Mouse (Mus musculus) frontal cortex, postnatal 36 days (tissue): ENCODE measurements at regions not wholly inside any gene's neighbourhood (a gene's known extent, or its start where the extent isn't known, plus 50 kb on each side); places are given as distances from the start of the nearest gene placed in this dataset.
A peak's percentile ranks its signal among the peaks of the same experiment; 100 is the strongest.

ENCODE experiments used
- DNase-seq, 2 experiments: peaks; one replicate each; pipeline ENCODE4 v3.0.0; 2022; ENCODE audit warnings: low spot score in 2 of 2

- no peak for DNase-seq
Measured at GRCm38 (mm10) chr14:105576266-105576665, 317.9 kb downstream of the Ndfip2 start.

DNA sequence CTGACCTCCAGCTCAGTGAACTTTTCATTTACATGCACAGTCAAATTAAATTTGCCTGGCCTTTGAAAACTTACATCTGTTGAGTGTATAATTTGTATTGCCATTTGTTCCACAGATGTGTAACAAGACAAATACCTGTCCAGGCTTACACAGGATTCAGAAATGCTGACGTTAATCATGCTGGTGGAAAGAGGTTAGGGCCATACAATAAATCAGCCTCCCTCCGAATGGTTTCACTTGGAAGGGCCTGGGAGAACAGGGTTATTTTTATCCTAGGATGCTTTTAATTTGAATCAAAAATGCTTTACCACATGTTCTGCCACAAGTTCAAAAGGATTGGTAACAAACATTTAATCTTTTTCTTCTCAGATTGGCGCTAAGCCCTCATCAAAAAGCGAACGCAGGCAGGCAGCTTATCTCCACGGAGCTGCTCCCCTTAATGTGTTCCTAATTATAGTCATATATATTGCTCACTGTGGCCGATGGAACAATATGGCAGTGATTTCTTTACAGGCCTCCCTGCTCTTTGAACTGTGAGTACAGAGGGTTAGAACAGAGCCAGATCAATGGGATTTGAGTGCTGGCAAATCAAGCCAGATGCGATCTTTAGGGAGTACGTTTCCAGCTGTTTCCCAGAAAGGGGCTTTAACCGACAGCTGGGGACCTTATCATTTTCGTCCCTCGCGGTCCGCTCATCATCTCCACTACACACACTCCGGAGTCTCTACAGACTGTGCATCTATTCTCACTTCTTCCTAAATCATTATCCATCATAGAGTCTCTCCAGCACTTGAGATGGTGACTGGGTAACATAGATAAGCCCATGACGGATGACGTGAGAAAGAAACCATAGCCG lies 313.9 kb downstream of the Ndfip2 start:
- DNase-seq, result no peak

GRCm38 (mm10) chr14:105570156-105570555 lies 311.8 kb downstream of the Ndfip2 start:
- no peak for DNase-seq

DNA sequence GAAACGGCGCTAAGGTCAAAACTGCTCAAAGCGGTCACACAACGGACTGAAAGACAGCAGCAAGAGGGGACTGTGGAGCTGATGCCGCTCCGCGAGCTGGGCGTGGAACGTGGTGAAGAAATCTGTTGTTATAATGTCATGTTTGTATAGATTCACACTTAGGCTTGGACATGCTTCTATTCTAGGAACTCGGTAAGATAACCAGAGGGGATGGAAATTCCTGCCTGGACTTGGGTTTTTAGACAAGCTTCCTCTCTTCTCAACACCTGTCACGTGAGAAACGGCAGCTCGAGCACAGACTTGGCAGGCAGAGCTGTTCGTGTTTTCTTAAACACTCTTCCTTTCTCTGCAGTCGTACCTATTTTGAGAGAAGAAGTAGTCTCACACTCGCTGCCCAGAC lies 307.5 kb downstream of the Ndfip2 start:
- peak; percentile 41 to 70 for DNase-seq

GRCm38 (mm10) chr14:105562843-105563242 lies 304.5 kb downstream of the Ndfip2 start:
- peak in 1 of 2 experiments; percentile 27 for DNase-seq

DNA sequence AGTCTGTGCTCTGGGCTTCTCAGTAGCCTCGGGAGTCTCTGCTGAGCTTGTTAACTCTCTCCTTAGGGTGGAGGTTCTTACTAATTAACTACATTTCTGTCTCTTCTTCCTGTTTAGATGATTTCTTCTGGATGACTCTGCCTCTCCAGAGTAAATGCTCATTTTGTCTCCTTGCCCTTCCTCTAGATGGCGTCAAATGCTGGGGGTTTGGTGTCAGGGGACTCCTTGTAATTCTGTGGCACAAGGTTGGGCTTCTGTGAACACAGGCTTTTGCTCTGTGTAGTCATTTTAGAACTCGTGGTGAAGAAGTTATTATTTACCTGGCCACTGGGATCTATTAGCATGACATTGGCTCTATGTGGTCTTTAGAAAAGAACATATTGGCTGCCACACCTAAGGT lies 298.4 kb downstream of the Ndfip2 start:
- no peak for DNase-seq

DNA sequence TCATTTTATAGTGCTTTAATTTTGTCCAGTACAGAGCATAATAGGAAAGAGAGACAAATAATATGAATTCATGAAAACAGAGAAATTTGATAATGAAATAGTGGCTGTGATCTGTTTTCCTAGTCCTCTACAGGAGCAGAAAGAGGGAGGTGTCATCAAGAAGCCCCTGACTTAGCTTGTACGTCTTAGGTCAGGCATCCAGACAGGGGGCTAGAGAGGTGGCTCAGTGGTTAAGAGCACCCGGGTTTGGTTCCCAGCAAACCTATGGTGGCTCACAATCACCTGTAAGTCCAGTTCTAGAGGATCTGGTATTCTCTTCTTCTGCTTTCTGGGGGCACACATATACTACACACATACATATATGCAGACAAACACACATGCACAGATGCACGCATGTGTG lies 285.7 kb downstream of the Ndfip2 start:
- DNase-seq, result no peak

DNA sequence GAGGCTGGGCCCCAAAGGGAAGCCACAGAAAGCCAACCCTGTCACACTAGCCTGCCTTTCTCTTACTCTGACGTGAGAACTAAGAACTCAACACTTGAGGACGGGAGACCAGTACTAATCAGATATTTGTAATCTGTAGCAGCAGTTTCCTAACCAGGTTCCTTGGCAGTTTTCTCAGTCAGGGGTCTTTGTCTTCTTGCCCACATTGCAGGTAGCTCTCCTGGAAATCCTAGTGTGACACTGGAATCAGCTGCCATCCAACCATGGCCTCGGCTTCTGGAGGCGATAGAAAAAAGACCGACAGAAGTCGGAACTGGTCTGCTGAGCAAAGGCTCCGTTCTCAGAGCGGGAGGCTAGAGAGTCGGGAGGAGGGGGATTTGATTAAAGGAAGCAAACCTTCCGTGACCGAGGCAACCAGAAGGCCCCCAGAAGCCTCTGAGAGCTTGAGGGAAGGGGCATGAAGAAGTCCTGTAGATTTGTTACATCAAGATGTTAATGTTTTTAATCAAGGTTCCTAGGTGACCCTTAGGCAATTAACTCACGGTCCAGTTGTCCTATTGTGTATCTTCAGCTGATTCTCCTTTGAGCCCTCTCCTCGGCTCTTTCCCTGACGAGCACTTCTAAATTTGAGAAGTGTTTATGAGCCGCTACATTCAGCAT lies 284.2 kb downstream of the Ndfip2 start:
- DNase-seq, result no peak

DNA sequence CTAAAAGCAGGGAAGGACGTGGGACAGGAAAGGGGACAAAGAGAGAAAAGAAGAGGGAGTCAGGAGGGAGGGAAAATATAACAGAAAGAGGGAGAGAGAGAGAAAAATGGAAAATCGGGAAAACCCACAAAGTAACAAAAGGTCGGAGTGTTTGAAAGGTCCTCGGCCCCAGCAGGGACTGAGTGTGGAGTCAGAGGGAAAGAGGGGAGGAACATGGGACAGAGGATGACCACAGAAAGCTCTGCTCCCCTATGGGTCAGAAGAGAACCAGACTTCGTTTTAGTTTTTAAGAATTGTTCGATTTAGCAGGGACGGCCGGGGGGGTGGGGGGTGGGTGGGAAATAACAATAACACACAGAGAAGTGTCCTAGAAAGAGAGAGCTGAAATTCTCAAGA lies 283.7 kb downstream of the Ndfip2 start:
- no peak for DNase-seq

GRCm38 (mm10) chr14:105532168-105532745 lies 273.9 kb downstream of the Ndfip2 start:
- no peak for DNase-seq

GRCm38 (mm10) chr14:105528107-105528506 lies 269.7 kb downstream of the Ndfip2 start:
- no peak for DNase-seq

DNA sequence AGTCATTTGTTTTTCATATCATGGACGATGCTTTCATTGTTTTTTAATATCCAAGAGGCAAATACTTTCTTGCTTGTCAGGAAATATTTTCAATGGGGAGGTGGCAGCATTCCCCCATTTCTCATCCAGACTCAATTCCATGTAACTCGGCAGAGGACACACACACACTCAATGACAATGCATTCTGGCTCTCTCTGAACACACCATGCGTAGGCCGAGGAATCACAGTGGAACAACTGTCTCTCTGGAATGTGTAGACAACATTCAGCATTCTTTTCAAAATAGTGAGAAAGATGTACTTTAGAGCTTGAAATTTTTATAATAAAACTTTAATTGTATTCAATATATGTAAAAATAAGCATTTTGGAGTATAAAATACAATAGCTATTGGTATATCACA lies 265.5 kb downstream of the Ndfip2 start:
- DNase-seq, result no peak

DNA sequence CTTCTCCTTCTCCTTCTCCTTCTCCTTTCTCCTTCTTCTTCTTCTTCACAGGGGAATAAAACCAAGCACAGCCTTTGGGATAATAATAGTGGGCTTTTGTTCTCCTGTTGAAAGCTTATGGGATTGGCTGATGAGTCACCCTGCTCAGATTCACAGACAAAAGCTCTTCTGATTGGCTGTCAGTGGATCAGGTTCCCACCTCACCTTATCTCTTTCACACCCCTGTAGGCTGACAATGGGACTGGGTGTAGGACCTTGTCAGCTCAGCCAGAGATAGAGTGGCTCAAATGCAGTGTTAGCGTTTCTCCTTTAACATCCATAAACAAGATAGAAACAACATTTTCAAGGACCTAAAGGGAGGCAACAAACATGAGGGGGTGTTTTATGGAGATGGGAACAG lies 263.9 kb downstream of the Ndfip2 start:
- DNase-seq, result no peak

DNA sequence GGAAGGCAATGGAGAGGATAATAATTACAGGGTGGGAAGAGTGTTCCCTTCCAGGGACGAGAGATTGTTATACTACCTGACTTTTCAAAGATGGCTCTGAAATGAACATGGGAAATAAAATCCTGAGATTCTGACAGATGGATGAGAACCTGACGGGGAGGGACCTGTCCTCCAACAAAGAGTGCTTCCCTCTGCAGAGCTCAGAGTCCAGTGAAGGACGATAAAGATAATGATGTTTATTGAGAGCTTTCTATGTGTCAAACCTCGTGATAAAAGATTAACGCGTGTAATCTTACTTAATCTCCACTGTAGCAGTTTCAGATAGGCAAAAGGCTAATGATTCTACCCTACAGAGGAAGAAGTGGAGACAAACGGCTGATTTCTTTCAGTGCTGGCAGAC lies 260.3 kb downstream of the Ndfip2 start:
- no peak for DNase-seq

GRCm38 (mm10) chr14:105514413-105514812 lies 256.0 kb downstream of the Ndfip2 start:
- DNase-seq, result no peak

GRCm38 (mm10) chr14:105512914-105513677 lies 254.7 kb downstream of the Ndfip2 start:
- DNase-seq, result peak in 1 of 2 experiments; percentile 29

DNA sequence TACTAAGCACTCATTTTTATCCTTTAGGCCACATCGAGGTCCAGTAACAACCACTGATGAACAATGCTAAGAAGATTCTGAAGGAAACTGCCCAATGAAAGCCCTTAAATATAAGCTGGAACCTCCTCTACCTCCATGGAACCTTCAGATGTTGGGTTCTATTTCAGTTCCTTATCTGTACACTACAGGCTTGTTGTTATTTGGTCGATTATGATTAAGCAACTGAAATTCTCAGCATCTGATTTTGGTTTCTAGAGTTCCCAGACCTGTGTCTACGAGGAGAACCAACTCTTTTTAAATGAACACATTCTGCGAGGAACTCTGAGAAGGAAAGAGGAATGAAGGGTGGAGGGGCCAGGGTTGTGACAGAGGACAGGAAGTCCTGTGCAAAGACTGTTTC lies 253.5 kb downstream of the Ndfip2 start:
- no peak for DNase-seq

DNA sequence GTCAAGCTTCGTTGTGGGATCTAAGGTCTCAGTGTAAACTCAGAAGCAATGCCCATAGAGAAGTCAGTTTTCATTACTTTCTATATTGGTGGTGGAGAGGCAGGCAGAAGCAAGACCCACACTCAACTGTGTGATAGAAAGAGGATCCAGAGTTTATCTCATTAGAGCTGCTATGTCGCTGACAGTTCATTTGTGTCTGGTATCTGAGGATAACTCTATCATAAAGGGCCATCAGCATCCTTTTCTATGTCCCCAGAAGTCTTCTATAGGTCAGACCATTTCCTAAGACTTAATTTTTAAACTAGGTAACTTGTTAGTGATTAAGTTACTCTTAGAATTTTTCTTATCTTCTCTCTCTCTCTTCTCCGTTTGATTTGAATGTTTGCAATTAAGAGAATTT lies 252.8 kb downstream of the Ndfip2 start:
- DNase-seq, result no peak

GRCm38 (mm10) chr14:105505261-105505660 lies 246.9 kb downstream of the Ndfip2 start:
- DNase-seq, result no peak

DNA sequence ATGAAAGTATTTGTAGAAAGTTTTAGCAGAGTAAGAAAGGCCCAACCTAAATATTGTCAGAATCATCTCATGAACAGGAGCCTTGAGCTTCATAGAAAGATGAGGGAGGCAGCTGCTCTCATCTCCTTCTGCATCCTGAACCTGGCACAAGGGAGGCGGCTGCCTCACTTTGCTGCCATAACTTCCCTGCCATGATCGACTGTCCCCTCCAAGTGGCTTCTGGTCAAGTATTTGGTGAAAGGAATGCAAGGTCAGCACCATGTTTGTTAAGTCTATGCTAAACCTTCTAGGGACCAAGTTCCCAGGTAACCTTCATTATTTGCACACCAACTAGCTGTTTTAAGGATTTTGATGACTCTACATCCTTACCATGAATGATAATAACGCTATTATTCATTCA lies 246.0 kb downstream of the Ndfip2 start:
- DNase-seq, result no peak

DNA sequence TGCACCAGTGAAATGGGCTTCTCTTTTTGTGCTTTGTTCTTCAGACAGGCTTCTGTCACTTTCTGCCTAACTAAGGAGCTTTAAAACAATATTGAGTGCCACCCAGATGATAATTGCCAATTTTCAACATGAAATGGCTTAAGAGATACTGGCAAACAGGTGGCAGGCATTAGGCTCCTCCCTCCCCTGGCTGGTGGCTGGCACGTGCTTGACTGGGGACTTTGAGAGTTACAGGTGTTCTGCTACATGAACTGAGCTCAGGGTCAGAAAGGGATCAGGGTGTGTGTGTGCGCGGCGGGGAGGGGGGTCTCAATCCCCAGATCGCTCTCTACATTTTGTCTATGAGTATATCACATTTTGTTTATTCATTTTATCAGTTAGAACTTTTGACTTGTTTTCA lies 245.4 kb downstream of the Ndfip2 start:
- no peak for DNase-seq

GRCm38 (mm10) chr14:105502633-105502975 lies 244.2 kb downstream of the Ndfip2 start:
- DNase-seq, result no peak
